Mouse (Mus musculus) embryonic stem cell, embryonic (primary cell): ENCODE measurements at regions not wholly inside any gene's neighbourhood (a gene's known extent, or its start where the extent isn't known, plus 50 kb on each side); places are given as distances from the start of the nearest gene placed in this dataset.

Source experiments
- CTCF ChIA-PET, 4 experiments: fragments of 300-600 bp in 2 of 4; fragments of 350-600 bp in 2 of 4; sonication (Branson Sonifier 250); formaldehyde crosslinking; loops; one replicate each; lab custom pipeline; 2022; ENCODE audit warnings: inconsistent platforms in 2 of 4; lab: Charles Lee
- POLR2A ChIA-PET, 4 experiments: fragments of 300-600 bp in 2 of 4; fragments of 350-600 bp in 2 of 4; sonication (Branson Sonifier 250); formaldehyde crosslinking; loops; one replicate each; lab custom pipeline; 2022; ENCODE audit warnings: antibody characterized with exemption in 4 of 4, inconsistent platforms in 1 of 4; lab: Charles Lee

GRCm38 (mm10) chr14:102138936-102139335 lies 409.2 kb downstream of the Lmo7 start:
- POLR2A ChIA-PET = no interaction called here
- CTCF ChIA-PET = no interaction called here

GRCm38 (mm10) chr14:102118166-102118565 lies 388.4 kb downstream of the Lmo7 start:
- POLR2A ChIA-PET = no interaction called here
- CTCF ChIA-PET = no interaction called here

GRCm38 (mm10) chr14:102106165-102106564 lies 376.4 kb downstream of the Lmo7 start:
- ChIA-PET POLR2A (no interaction called here), CTCF (no interaction called here)

GRCm38 (mm10) chr14:102094105-102094504 lies 364.3 kb downstream of the Lmo7 start:
- ChIA-PET CTCF (interaction anchor here in 1 of 4 experiments (0.6 kb wide), 1 partner anchor 42 kb away, joined by 3 read pairs; no protein-coding TSS in a partner anchor), POLR2A (interaction anchor here in 1 of 4 experiments (0.7 kb wide), 1 partner anchor 462 kb away, joined by 3 read pairs; no protein-coding TSS in a partner anchor)

GRCm38 (mm10) chr14:102092557-102092956 lies 362.8 kb downstream of the Lmo7 start:
- CTCF ChIA-PET = no interaction called here
- POLR2A ChIA-PET = interaction anchor here in 1 of 4 experiments (0.9 kb wide), 1 partner anchor 146 kb away, joined by 3 read pairs; no protein-coding TSS in a partner anchor

- ChIA-PET POLR2A (no interaction called here), CTCF (no interaction called here)
Observed at GRCm38 (mm10) chr14:102048932-102049331, 319.2 kb downstream of the Lmo7 start.

- ChIA-PET CTCF (interaction anchor here in 2 of 4 experiments (0.7 kb wide), 2 partner anchors 8 to 28 kb away, joined by 3 to 4 read pairs; no protein-coding TSS in a partner anchor), POLR2A (no interaction called here)
Observed at GRCm38 (mm10) chr14:102048485-102048884, 318.7 kb downstream of the Lmo7 start.

GRCm38 (mm10) chr14:102038145-102038544 lies 308.4 kb downstream of the Lmo7 start:
- ChIA-PET CTCF (no interaction called here), POLR2A (no interaction called here)

GRCm38 (mm10) chr14:102037487-102037886 lies 307.7 kb downstream of the Lmo7 start:
- ChIA-PET POLR2A (no interaction called here), CTCF (no interaction called here)

GRCm38 (mm10) chr14:102031047-102031903 lies 301.5 kb downstream of the Lmo7 start:
- CTCF ChIA-PET = no interaction called here
- POLR2A ChIA-PET = interaction anchor here in 1 of 4 experiments (0.6 kb wide), 1 partner anchor 12 kb away, joined by 4 read pairs; no protein-coding TSS in a partner anchor

GRCm38 (mm10) chr14:102024646-102025045 lies 294.9 kb downstream of the Lmo7 start:
- CTCF ChIA-PET = no interaction called here
- POLR2A ChIA-PET = no interaction called here

GRCm38 (mm10) chr14:102020161-102020605 lies 290.4 kb downstream of the Lmo7 start:
- ChIA-PET POLR2A (interaction anchor here in 1 of 4 experiments (0.7 kb wide), 1 partner anchor 1577 kb away, joined by 3 read pairs; no protein-coding TSS in a partner anchor), CTCF (interaction anchor here in 2 of 4 experiments (0.6 kb wide), 2 partner anchors 28 to 397 kb away, joined by 4 to 6 read pairs; no protein-coding TSS in a partner anchor)

- POLR2A ChIA-PET = interaction anchor here in 1 of 4 experiments (0.7 kb wide), 1 partner anchor 1577 kb away, joined by 3 read pairs; no protein-coding TSS in a partner anchor
Observed at GRCm38 (mm10) chr14:102019320-102019719, 289.6 kb downstream of the Lmo7 start.

GRCm38 (mm10) chr14:102016572-102016971 lies 286.8 kb downstream of the Lmo7 start:
- CTCF ChIA-PET = no interaction called here
- POLR2A ChIA-PET = no interaction called here

More at GRCm38 (mm10) chr14:102019320-102019719, 289.6 kb downstream of the Lmo7 start:
- CTCF ChIA-PET = interaction anchor here in 2 of 4 experiments (0.6 kb wide), 2 partner anchors 13 to 396 kb away, joined by 3 to 6 read pairs; no protein-coding TSS in a partner anchor

GRCm38 (mm10) chr14:102014976-102015603 lies 285.3 kb downstream of the Lmo7 start:
- ChIA-PET POLR2A (interaction anchor here in 1 of 4 experiments (0.6 kb wide), 1 partner anchor 446 kb away, joined by 3 read pairs; no protein-coding TSS in a partner anchor), CTCF (no interaction called here)

- CTCF ChIA-PET = no interaction called here
- POLR2A ChIA-PET = no interaction called here
Observed at GRCm38 (mm10) chr14:102013238-102013637, 283.5 kb downstream of the Lmo7 start.

GRCm38 (mm10) chr14:101997535-101997934 lies 267.8 kb downstream of the Lmo7 start:
- ChIA-PET POLR2A (no interaction called here), CTCF (interaction anchor here in 1 of 4 experiments (0.6 to 1.0 kb wide), 2 partner anchors 14 to 51 kb away, joined by 3 read pairs; no protein-coding TSS in a partner anchor)

GRCm38 (mm10) chr14:101984401-101984800 lies 254.6 kb downstream of the Lmo7 start:
- ChIA-PET CTCF (interaction anchor here in 1 of 4 experiments (0.7 kb wide), 1 partner anchor 13 kb away, joined by 3 read pairs; no protein-coding TSS in a partner anchor), POLR2A (interaction anchor here in 1 of 4 experiments (0.7 kb wide), 2 partner anchors 236 to 325 kb away, joined by 3 to 5 read pairs; no protein-coding TSS in a partner anchor)
